ENCODE assay signal across 1 mouse cellular context in the genomic region with DNA sequence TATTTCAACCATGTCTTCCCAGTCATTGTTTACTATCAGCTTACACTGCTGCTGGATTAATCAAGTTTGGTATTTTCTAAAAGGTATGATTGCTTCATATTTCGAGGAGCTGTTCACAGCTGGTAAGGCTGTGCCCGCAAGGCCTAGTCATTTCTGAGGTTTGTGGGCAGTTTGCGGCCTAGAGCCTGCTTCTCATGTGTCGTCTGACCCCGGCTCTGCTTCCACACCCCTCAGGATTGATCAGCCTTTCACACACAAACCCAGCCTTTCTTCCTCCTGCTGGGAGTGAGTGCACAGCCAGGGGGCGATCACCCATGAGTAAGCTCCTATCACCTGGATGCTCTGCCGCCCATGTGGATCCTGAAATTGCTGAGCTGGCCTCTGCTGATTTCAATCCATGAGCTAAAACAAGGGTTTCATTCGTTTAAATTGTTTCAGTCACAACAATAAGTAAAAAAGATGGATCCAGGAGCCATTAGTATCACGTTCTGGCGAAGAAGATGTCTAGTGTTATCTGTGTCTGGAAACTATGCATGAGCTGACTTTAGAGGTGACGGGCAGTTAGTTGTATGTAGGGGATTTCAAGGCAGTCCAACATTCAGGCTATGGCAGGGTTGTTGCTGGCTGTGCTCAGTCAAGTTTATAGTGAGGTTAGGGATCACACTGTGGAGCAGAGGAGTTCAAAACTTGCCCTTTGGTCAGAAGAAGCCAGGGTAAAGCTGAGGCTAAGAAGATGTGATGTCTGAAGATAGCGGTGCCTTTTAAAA.
TF ChIP-seq lines count a peak whose summit lies in the region.

No protein-coding gene starts in this region.

TF ChIP-seq in CH12.LX, 34 proteins besides CTCF, POLR2A, EP300 and RAD21 (continued from another document):
- TF ChIP-seq CHD1 (IDR thresholded peaks at IDR 0.05; ENCODE audit: low read depth, low read length) (no peak), JUN (IDR thresholded peaks at IDR 0.05; ENCODE audit: insufficient read depth, low read depth, low read length) (no peak), USF1 (IDR thresholded peaks at IDR 0.05; ENCODE audit: low read depth, low read length) (no peak), MEF2A (IDR thresholded peaks at IDR 0.05; ENCODE audit: borderline replicate concordance, low read depth, low read length) (no peak)
TF ChIP-seq in CH12.LX: peak in this region for 2.
